Mouse (Mus musculus) heart, embryonic 16.5 days (tissue): ENCODE measurements around the gene Tbc1d23. TPM values are rescaled to one million over a fixed set of nuclear protein-coding genes. Genes with fewer than 3 reads are reported as not detected.

Source experiments
- ATAC-seq: fragments of 200-750 bp; cut with Nextera tagmentation; replicated peaks from 2 replicates; pipeline ENCODE4 v1.8.0; 2017; ENCODE audit warnings: moderate number of reproducible peaks; ENCODE audit not compliant: insufficient read depth, low FRiP score; ENCODE audit errors: extremely low read depth
- H3K27ac ChIP-seq: fragments of 300-500 bp; sonication (generic); 2 replicates; pipeline ENCODE4 v1.5.1; 2014; ENCODE audit warnings: mild to moderate bottlenecking, low read length, control low read depth, moderate library complexity
- H3K27me3 ChIP-seq: fragments of 300-500 bp; sonication (generic); 2 replicates; pipeline ENCODE4 v1.6.1; 2014; ENCODE audit warnings: low read length, mixed read lengths; ENCODE audit not compliant: control insufficient read depth, insufficient read depth
- H3K36me3 ChIP-seq: fragments of 300-500 bp; sonication (generic); 2 replicates; pipeline ENCODE4 v1.6.1; 2014; ENCODE audit not compliant: control insufficient read depth, insufficient read depth
- H3K4me1 ChIP-seq: fragments of 300-500 bp; sonication (generic); 2 replicates; pipeline ENCODE4 v1.6.1; 2014; ENCODE audit warnings: low read length, mixed read lengths; ENCODE audit not compliant: control insufficient read depth, insufficient read depth
- H3K4me2 ChIP-seq: fragments of 300-500 bp; sonication (generic); 2 replicates; pipeline ENCODE4 v1.6.1; 2014; ENCODE audit warnings: low read depth, mild to moderate bottlenecking, control low read depth, low read length
- H3K4me3 ChIP-seq: fragments of 300-500 bp; sonication (generic); 2 replicates; pipeline ENCODE4 v1.5.1; 2014; ENCODE audit warnings: mild to moderate bottlenecking, control low read depth, low read length
- H3K9ac ChIP-seq: fragments of 300-500 bp; sonication (generic); 2 replicates; pipeline ENCODE4 v1.6.1; 2014; ENCODE audit warnings: low read length, control low read depth
- H3K9me3 ChIP-seq: fragments of 300-500 bp; sonication (generic); replicated peaks from 2 replicates; pipeline ENCODE4 v1.6.1; 2016; ENCODE audit warnings: low read length; ENCODE audit not compliant: control insufficient read depth
- WGBS: fragments of 180-500 bp; shearing (Covaris S2); extraction: QIAGEN DNeasy Blood & Tissue Kit; methylation state at CpG from one replicate; pipeline ENCODE4 v1.1.7; 2014; 5-methylcytosine and 5-hydroxymethylcytosine counted together
- polyA plus RNA-seq: library from polyadenylated mRNA; unstranded; fragments of >200 nt; fragmentation: Nextera tagmentation; extraction: Ambion mirVana; gene quantifications from 2 replicates; pipeline ENCODE4 v1.2.1, GENCODE M21; 2015

The Tbc1d23 gene
- polyA plus RNA-seq, 1 experiment from 2014 or later = 17.1 TPM

DNA sequence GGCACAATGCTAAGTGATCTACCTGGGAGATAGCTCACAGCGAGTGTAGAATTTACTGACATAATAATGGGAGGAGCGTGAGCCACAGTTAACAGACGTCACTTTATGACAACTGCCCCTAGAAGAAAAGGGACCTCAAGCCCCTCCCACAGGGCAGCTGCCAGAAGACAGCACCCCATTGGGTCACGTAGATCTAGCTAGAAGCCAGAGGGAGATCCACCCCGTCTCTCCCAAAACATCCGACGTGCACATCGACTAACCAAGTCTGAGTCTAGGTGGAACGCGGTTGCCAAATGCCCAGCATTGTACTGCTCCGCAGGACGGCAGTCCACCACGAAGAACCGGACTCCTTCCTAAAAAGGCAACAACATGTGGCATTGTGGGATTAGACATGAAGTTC lies 40.1 kb downstream of the Tbc1d23 start:
- no peaks in the 10 kb centered on the region for H3K27me3 ChIP-seq
- H3K4me2 ChIP-seq = no peak overlapping the region
- H3K9ac ChIP-seq = no peak overlapping the region
- ATAC-seq = no peak
- peaks cover 21% of the 10 kb centered on the region for H3K36me3 ChIP-seq
- H3K4me3 ChIP-seq = no peak overlapping the region
- H3K4me1 ChIP-seq = no peaks in the 10 kb centered on the region
- no peak overlapping the region for H3K27ac ChIP-seq
- 89% methylated on average over 14 of the region's 14 CpGs for WGBS
- H3K9me3 ChIP-seq = no peaks in the 10 kb centered on the region

DNA sequence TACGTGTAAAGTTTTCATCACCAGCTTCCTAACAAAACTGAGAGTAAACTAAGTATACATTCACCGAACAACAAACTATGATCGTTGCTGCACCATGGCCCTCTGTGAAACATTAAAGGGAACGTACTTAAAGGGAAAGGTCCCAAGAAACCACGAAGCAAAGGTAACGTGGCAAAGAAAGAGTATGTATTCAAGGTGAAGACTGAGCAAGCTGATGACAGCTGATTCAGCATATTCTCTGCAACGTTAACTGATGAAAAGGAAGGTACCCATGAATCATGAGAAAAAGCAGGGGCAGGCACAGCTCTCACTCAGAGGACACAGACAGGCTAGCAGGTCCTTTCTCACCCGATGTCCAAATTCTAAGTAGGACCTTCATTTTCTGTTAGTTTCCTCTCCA lies 40.9 kb downstream of the Tbc1d23 start:
- H3K9me3 ChIP-seq = no peaks in the 10 kb centered on the region
- ATAC-seq = no peak
- H3K27me3 ChIP-seq = no peaks in the 10 kb centered on the region
- no peak overlapping the region for H3K9ac ChIP-seq
- H3K4me2 ChIP-seq = no peak overlapping the region
- H3K36me3 ChIP-seq = peaks cover 21% of the 10 kb centered on the region
- no peaks in the 10 kb centered on the region for H3K4me1 ChIP-seq
- H3K27ac ChIP-seq = no peak overlapping the region
- H3K4me3 ChIP-seq = no peak overlapping the region
- 79% methylated on average over 8 of the region's 8 CpGs for WGBS

DNA sequence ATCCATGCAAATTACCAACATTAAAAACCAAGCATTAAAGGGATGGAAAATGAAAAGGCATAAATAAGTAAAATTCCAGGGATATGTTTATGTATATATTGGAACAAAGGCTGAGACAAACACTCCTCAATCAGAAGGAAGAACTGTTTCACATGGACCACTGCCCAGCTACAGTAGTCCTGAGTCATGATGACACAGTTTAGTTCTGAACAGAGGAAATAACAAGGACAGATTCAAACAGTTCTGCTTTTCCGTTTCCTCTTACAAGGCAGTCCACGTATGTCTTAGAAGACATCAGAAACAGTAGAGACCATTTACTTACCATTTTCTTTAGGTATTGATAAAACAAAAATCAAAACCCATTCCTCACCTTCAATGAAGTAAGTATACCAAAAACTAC lies 41.8 kb downstream of the Tbc1d23 start:
- H3K9ac ChIP-seq = no peak overlapping the region
- no peaks in the 10 kb centered on the region for H3K9me3 ChIP-seq
- H3K27ac ChIP-seq = no peak overlapping the region
- peaks cover 21% of the 10 kb centered on the region for H3K36me3 ChIP-seq
- 69% methylated on average over 2 of the region's 2 CpGs for WGBS
- H3K4me2 ChIP-seq = no peak overlapping the region
- no peaks in the 10 kb centered on the region for H3K4me1 ChIP-seq
- H3K27me3 ChIP-seq = no peaks in the 10 kb centered on the region
- no peak overlapping the region for H3K4me3 ChIP-seq
- no peak for ATAC-seq

DNA sequence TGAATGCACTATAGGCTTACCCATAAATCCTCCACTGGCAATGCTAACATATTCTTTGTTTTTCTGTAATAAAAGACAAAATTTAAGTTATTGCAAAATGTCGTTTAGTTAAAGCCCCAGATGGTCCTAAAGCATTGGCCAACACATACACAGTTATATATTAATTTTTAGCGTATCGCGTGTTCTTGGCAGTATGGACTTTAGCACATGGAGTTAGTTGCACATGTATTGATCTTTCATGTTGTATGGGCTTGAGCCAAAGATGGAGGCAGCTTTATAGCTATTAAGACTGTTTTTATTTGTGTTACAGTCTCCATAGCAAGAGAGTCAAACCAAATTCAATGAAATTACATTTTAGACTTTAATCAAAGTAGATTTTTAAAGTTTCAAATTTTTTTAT lies 44.7 kb downstream of the Tbc1d23 start:
- no peaks in the 10 kb centered on the region for H3K9me3 ChIP-seq
- H3K4me1 ChIP-seq = no peaks in the 10 kb centered on the region
- no peak overlapping the region for H3K4me3 ChIP-seq
- no peak overlapping the region for H3K9ac ChIP-seq
- 93% methylated on average over 4 of the region's 4 CpGs for WGBS
- H3K27me3 ChIP-seq = no peaks in the 10 kb centered on the region
- ATAC-seq = no peak
- H3K36me3 ChIP-seq = peaks cover 25% of the 10 kb centered on the region
- H3K4me2 ChIP-seq = no peak overlapping the region
- no peak overlapping the region for H3K27ac ChIP-seq

DNA sequence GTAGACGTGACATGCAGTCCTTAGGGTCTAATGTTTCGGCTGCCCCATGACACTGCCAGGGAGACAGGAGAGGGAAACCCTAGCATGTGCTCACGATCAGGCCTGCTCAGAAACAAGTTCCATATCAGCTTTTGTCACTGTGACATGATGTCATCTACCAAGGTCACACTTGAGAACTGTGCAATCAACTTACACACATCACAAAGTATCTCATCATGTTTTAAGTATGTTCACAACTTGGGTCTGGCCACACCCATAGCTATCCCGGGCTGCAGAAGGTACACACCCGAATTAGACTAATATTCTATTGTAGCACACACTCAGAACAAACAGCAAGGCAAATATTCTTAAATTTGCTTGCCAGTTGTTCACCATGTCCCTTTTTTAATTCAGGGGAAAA lies 49.3 kb downstream of the Tbc1d23 start:
- no peak overlapping the region for H3K4me3 ChIP-seq
- peaks cover 24% of the 10 kb centered on the region for H3K36me3 ChIP-seq
- no peaks in the 10 kb centered on the region for H3K4me1 ChIP-seq
- WGBS = 75% methylated on average over 5 of the region's 5 CpGs
- H3K27ac ChIP-seq = no peak overlapping the region
- no peak overlapping the region for H3K4me2 ChIP-seq
- no peak overlapping the region for H3K9ac ChIP-seq
- no peaks in the 10 kb centered on the region for H3K27me3 ChIP-seq
- H3K9me3 ChIP-seq = no peaks in the 10 kb centered on the region
- no peak for ATAC-seq

DNA sequence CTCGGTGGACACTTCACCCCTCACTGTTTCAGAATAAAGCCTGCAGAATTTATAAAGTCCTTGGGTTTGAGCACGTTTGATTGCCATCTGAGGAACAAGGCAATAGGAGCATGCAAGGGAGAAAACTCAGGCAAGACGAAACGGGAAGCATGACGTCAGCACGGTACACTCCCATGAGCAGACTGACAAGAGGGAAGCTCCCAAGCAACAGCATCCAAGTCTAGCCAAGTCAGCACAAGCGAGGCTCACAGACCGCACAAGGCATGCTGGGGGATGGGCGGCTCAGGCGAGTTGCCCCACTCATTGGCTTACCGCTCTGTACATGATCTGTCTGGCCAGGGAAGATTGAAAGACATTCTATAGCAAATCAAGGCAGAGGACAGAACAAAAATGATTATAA lies 50.1 kb downstream of the Tbc1d23 start:
- WGBS = 78% methylated on average over 11 of the region's 11 CpGs
- ATAC-seq = no peak
- Histone ChIP-seq H3K4me3 (no peak overlapping the region), H3K9me3 (no peaks in the 10 kb centered on the region), H3K27ac (no peak overlapping the region), H3K9ac (no peak overlapping the region), H3K27me3 (no peaks in the 10 kb centered on the region), H3K4me1 (no peaks in the 10 kb centered on the region), H3K4me2 (no peak overlapping the region), H3K36me3 (peaks cover 30% of the 10 kb centered on the region)

DNA sequence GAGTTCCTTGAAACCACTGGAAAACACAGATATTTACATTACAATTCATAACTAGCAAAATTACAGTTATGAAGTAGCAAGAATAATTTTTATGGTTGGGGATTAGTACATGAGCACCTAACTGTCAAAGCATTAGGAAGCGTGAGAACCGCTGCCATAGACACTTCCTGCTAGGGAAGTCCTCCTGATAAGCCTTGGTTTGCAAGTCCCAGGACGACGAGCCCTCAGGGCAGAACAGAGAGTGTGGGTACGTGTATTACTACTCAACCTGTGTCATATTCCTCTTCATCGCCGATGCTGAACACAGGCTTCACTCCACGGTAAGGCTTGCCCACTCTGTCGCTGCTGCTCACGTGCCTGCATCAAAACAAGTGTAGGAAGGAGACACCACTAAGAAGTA lies 53.6 kb downstream of the Tbc1d23 start:
- Histone ChIP-seq H3K4me1 (no peaks in the 10 kb centered on the region), H3K36me3 (peaks cover 29% of the 10 kb centered on the region), H3K9ac (no peak overlapping the region), H3K27me3 (no peaks in the 10 kb centered on the region), H3K4me2 (no peak overlapping the region), H3K27ac (no peak overlapping the region), H3K9me3 (no peaks in the 10 kb centered on the region), H3K4me3 (no peak overlapping the region)
- no peak for ATAC-seq
- WGBS = 76% methylated on average over 10 of the region's 10 CpGs

DNA sequence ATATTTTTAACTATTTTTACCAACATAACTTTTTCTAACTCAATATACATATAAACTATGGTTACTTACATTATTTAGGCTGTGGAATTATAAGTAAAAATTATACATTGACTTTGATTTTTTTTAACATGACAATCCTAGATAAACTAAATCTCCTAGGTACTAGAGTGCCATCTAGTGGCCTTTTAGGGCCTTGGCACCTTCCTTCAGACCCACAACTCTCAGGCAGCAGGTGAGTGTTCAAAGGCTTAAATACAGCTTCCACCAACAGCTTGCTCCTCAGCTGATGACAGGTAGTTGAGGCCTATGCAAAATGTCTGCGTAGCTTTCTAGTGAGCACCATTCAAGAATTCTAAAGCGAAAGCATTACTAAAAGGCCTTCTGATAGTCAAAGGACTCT lies 54.0 kb downstream of the Tbc1d23 start:
- no peaks in the 10 kb centered on the region for H3K27me3 ChIP-seq
- WGBS = 60% methylated on average over 2 of the region's 2 CpGs
- H3K4me3 ChIP-seq = no peak overlapping the region
- no peak overlapping the region for H3K27ac ChIP-seq
- no peaks in the 10 kb centered on the region for H3K9me3 ChIP-seq
- no peaks in the 10 kb centered on the region for H3K4me1 ChIP-seq
- H3K36me3 ChIP-seq = peaks cover 29% of the 10 kb centered on the region
- H3K4me2 ChIP-seq = no peak overlapping the region
- ATAC-seq = no peak
- no peak overlapping the region for H3K9ac ChIP-seq

DNA sequence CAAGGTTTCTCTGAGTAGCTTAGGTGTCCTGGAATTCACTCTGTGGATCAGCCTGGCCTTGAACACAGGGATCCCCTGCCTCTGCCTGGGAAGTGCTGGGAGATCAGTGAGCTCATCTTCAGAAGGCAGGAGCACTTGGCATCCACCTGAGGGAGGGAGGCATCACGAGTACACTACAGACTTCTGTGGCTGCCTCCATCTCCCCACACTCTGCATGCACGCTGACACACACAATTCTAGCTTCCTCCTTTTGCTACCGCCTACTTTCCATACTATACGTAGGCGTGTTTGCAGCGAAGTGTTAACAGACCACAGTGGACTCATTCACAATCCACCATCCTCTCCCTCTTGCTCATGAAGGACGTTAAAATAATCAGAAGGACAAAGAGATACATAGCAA lies 55.0 kb downstream of the Tbc1d23 start:
- Histone ChIP-seq H3K4me2 (no peak overlapping the region), H3K9ac (no peak overlapping the region), H3K9me3 (no peaks in the 10 kb centered on the region), H3K4me3 (no peak overlapping the region), H3K27me3 (no peaks in the 10 kb centered on the region), H3K4me1 (no peaks in the 10 kb centered on the region), H3K27ac (no peak overlapping the region), H3K36me3 (peaks cover 29% of the 10 kb centered on the region)
- no peak for ATAC-seq
- 88% methylated on average over 7 of the region's 7 CpGs for WGBS

DNA sequence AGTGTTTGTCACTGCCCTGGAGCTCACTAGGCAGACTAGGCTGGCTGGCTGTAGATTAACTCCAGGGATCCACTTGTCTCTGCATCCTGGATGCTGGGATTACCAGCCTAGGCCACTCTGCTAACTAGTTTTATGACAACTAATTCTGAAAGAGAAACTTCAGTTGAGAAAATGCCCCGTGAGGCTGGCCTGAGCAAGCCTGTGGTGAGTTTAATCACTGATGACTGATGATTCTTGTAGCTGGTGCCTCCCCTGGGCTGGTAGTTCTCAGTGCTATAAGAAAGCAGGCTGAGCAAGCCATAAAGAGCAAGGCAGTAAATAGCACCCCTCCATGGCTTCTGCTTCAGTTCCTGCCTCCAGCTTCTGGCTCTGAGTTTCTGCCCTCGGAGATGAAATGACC lies 55.6 kb downstream of the Tbc1d23 start:
- Histone ChIP-seq H3K9me3 (no peaks in the 10 kb centered on the region), H3K36me3 (peaks cover 33% of the 10 kb centered on the region), H3K4me2 (no peak overlapping the region), H3K27me3 (no peaks in the 10 kb centered on the region), H3K27ac (no peak overlapping the region), H3K4me1 (no peaks in the 10 kb centered on the region), H3K9ac (no peak overlapping the region), H3K4me3 (no peak overlapping the region)
- 80% methylated on average over 2 of the region's 2 CpGs for whole genome bisulfite sequencing
- ATAC-seq = no peak
